Mouse (Mus musculus) MEL (cell line): ENCODE data around the gene Jpt1.

ENCODE experiments used
- CTCF ChIP-seq, 3 experiments: IDR thresholded peaks in 2 of 3; conservative IDR thresholded peaks in 1 of 3; 2 replicates each; pipeline ENCODE4 v1.5.1; 2011 to 2012; ENCODE audit warnings: low read length in 3 of 3, low read depth in 2 of 3, mild to moderate bottlenecking in 2 of 3, improper control_type of control experiment in 1 of 3, inconsistent platforms in 1 of 3, mixed read lengths in 1 of 3, moderate library complexity in 1 of 3; ENCODE audit not compliant: control insufficient read depth in 1 of 3, insufficient read depth in 1 of 3, poor library complexity in 1 of 3, severe bottlenecking in 1 of 3
- NELFE ChIP-seq: IDR thresholded peaks from 2 replicates; pipeline ENCODE4 v1.6.1; 2011; ENCODE audit warnings: low read depth, low read length, improper control_type of control experiment
- POLR2A ChIP-seq, 2 experiments: IDR thresholded peaks; 2 replicates each; pipeline ENCODE4 v1.6.1; 2011 to 2012; ENCODE audit warnings: low read length in 2 of 2, mild to moderate bottlenecking in 2 of 2, control low read depth in 1 of 2, improper control_type of control experiment in 1 of 2, low read depth in 1 of 2, moderate library complexity in 1 of 2; ENCODE audit not compliant: control insufficient read depth in 1 of 2, insufficient read depth in 1 of 2, poor library complexity in 1 of 2

DNA sequence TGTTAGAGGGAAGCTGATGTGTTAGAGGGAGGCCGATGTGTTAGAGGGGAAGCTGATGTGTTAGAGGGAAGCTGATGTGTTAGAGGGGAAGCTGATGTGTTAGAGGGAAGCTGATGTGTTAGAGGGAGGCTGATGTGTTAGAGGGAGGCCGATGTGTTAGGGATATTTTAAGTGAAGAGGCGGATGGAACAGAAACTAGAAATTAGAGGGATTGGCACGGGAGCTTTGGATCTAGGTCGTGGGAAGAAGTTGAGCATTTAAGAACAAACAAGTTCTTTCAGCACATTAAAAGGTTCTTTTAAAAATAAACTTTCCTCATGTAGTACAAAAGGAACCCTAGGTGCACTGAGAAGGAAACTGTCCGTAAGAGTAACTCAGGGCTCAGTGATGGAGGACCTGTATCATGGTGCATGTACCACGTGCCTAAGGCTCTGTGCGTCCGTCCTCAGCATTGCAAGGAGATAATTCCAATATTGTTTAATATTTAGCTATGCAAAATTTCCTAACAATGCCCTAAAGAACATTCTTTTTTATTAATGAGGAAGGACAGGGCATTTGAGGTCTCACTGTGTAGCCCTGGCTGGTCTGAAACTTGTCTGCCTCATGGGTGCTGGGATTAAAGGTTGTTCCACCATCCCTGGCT, 35.8 kb downstream of the Jpt1 start:
- TF ChIP-seq CTCF (IDR thresholded peaks at IDR 0.05 in 2 of 3, conservative IDR thresholded peaks at IDR 0.05 in 1 of 3; ENCODE audit: control insufficient read depth in 1 of 3, insufficient read depth in 1 of 3, low read depth in 2 of 3, low read length in 3 of 3, poor library complexity in 1 of 3, severe bottlenecking in 1 of 3) (no peak), NELFE (no peak), POLR2A (IDR thresholded peaks at IDR 0.05; ENCODE audit: control insufficient read depth in 1 of 2, insufficient read depth in 1 of 2, low read depth in 1 of 2, low read length in 2 of 2, poor library complexity in 1 of 2) (no peak)
